Mouse (Mus musculus) intestine, embryonic 14.5 days (tissue): Measurements from ENCODE around the gene Jagn1. TPM values are rescaled to one million over a fixed set of nuclear protein-coding genes. Genes with fewer than 3 reads are reported as not detected.
A peak's percentile ranks its signal among the peaks of the same experiment; 100 is the strongest.

ENCODE experiments used
- ATAC-seq: fragments of 200-750 bp; cut with Nextera tagmentation; replicated peaks from 2 replicates; pipeline ENCODE4 v1.8.0; 2017; ENCODE audit warnings: low read depth, moderate number of reproducible peaks, moderate TSS enrichment, moderate library complexity; ENCODE audit not compliant: low FRiP score, low TSS enrichment
- DNase-seq: peaks from one replicate; pipeline ENCODE4 v3.0.0-alpha.2; 2018; ENCODE audit warnings: low spot score
- H3K27ac ChIP-seq: fragments of 300-500 bp; sonication (generic); 2 replicates; pipeline ENCODE4 v1.5.1; 2014; ENCODE audit warnings: low read depth, mild to moderate bottlenecking, control low read depth
- H3K27me3 ChIP-seq: fragments of 300-500 bp; sonication (generic); replicated peaks from 2 replicates; pipeline ENCODE4 v1.6.1; 2014; ENCODE audit warnings: low read length, control low read depth; ENCODE audit not compliant: control insufficient read depth, insufficient read depth
- H3K36me3 ChIP-seq: fragments of 300-500 bp; sonication (generic); 2 replicates; pipeline ENCODE4 v1.6.1; 2014; ENCODE audit warnings: low read length, control low read depth; ENCODE audit not compliant: control insufficient read depth, insufficient read depth
- H3K4me1 ChIP-seq: fragments of 300-500 bp; sonication (generic); replicated peaks from 2 replicates; pipeline ENCODE4 v1.6.1; 2014; ENCODE audit warnings: low read length, control low read depth, mixed read lengths; ENCODE audit not compliant: control insufficient read depth, insufficient read depth
- H3K4me2 ChIP-seq: fragments of 300-500 bp; sonication (generic); 2 replicates; pipeline ENCODE4 v1.6.1; 2014; ENCODE audit warnings: low read length
- H3K4me3 ChIP-seq: fragments of 300-500 bp; sonication (generic); 2 replicates; pipeline ENCODE4 v1.5.1; 2014; ENCODE audit warnings: low read depth, low read length, control low read depth, mixed read lengths
- H3K9ac ChIP-seq: fragments of 300-500 bp; sonication (generic); 2 replicates; pipeline ENCODE4 v1.6.1; 2014; ENCODE audit warnings: mild to moderate bottlenecking, low read length
- H3K9me3 ChIP-seq: fragments of 300-500 bp; sonication (generic); 2 replicates; pipeline ENCODE4 v1.6.1; 2016; ENCODE audit warnings: low read length, control low read depth; ENCODE audit not compliant: control insufficient read depth
- WGBS: fragments of 180-500 bp; shearing (Covaris S2); extraction: QIAGEN DNeasy Blood & Tissue Kit; methylation state at CpG from one replicate; pipeline ENCODE4 v1.1.7; 2014; 5-methylcytosine and 5-hydroxymethylcytosine counted together
- polyA plus RNA-seq: library from polyadenylated mRNA; unstranded; fragments of >200 nt; fragmentation: Nextera tagmentation; extraction: Ambion mirVana; gene quantifications from 2 replicates; pipeline ENCODE4 v1.2.1, GENCODE M21; 2014

Jagn1 gene
- polyA plus RNA-seq, 1 experiment from 2014 or later: 80.0 TPM

- Histone ChIP-seq H3K4me3 (no peak within 1 kb of the TSS), H3K36me3 (no peaks in the 10 kb centered on the region), H3K27me3 (no peaks in the 10 kb centered on the region), H3K9me3 (no peaks in the 10 kb centered on the region), H3K9ac (no peak within 1 kb of the TSS), H3K27ac (no peak within 1 kb of the TSS), H3K4me2 (no peak within 1 kb of the TSS; the same call in 1 of the 2 replicates), H3K4me1 (no peaks in the 10 kb centered on the region)
- WGBS: 55% methylated on average over 10 of the region's 10 CpGs
- no peak for ATAC-seq
- no peak for DNase-seq
Observed at GRCm38 (mm10) chr6:113457952-113458534, 15.7 kb downstream of the Jagn1 start, which contains the start of gene Il17re. Gene Il17re, plus strand, starts transcription at chr6:113458484.

DNA sequence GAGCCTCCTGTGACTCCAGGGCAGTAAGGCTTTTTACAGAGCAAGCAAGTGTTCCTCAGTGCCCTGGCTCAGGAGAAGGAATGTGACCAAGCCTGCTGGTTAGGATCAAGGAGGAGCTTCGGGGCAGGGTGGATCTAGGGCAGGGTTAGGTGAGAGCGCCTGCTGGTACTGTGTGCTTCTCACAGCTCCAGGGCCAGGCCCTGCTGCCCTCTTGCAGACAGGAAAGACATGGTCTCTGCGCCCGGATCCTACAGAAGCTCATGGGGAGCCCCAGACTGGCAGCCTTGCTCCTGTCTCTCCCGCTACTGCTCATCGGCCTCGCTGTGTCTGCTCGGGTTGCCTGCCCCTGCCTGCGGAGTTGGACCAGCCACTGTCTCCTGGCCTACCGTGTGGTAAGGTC lies 16.3 kb downstream of the Jagn1 start:
- H3K9me3 ChIP-seq: no peaks in the 10 kb centered on the region
- WGBS: 48% methylated on average over 10 of the region's 10 CpGs
- DNase-seq (no peak), ATAC-seq (peak; percentile 85)
- H3K9ac ChIP-seq: no peak overlapping the region
- no peaks in the 10 kb centered on the region for H3K27me3 ChIP-seq
- no peak overlapping the region; the same call in 1 of the 2 replicates for H3K4me2 ChIP-seq
- no peak overlapping the region for H3K4me3 ChIP-seq
- no peak overlapping the region for H3K27ac ChIP-seq
- H3K4me1 ChIP-seq: no peaks in the 10 kb centered on the region
- H3K36me3 ChIP-seq: no peaks in the 10 kb centered on the region

DNA sequence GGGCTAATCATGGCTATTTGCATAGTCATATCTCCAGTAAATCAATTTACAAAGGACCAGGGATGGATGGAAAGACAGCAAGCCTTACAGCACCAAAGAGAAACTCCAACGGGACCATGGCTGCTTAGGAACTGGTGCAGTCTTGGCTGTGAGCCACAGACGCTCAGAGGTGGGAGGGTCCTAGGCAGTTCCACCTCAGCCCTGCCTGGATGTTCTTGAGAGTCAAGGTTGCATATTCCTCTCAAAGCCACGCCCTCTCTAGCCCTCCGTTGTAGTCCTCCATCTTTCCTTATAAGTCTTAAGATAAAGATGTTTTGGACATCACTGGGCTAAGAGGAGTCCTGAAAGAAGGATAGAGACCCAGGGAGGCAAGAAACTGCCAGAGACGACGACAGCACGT lies 21.7 kb downstream of the Jagn1 start:
- H3K27ac ChIP-seq: no peak overlapping the region
- WGBS: 68% methylated on average over 7 of the region's 7 CpGs

DNA sequence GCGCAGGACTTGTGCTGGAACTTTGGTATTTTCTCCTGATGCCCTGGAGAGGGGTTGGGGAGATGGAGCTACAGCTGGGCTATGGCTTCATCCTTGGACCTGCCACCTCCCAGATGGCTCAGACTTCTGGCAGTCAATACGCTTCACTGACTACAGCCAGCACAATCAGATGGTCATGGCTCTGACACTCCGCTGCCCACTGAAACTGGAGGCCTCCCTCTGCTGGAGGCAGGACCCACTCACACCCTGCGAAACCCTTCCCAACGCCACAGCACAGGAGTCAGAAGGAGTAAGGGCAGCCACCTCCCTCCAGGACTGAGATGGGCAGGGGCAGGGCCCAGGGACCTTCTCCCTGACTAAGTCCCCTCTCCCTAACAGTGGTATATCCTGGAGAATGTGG lies 23.2 kb downstream of the Jagn1 start:
- Histone ChIP-seq H3K4me3 (no peak overlapping the region), H3K4me2 (no peak overlapping the region), H3K9ac (no peak overlapping the region), H3K9me3 (no peaks in the 10 kb centered on the region), H3K4me1 (0 out of 2 replicates have a peak, but pooled peaks cover 4% of the 10 kb centered on the region), H3K27me3 (0 out of 2 replicates have a peak, but pooled peaks cover 5% of the 10 kb centered on the region), H3K27ac (no peak overlapping the region), H3K36me3 (no peaks in the 10 kb centered on the region)
- WGBS: 64% methylated on average over 5 of the region's 5 CpGs
- DNase-seq: no peak
- ATAC-seq: no peak

More for the DNA sequence above, 21.7 kb downstream of the Jagn1 start:
- Histone ChIP-seq H3K27me3 (no peaks in the 10 kb centered on the region), H3K4me3 (no peak overlapping the region), H3K9me3 (no peaks in the 10 kb centered on the region), H3K9ac (no peak overlapping the region), H3K36me3 (no peaks in the 10 kb centered on the region), H3K4me1 (0 out of 2 replicates have a peak, but pooled peaks cover 2% of the 10 kb centered on the region), H3K4me2 (no peak overlapping the region)
- no peak for ATAC-seq
- DNase-seq: no peak

DNA sequence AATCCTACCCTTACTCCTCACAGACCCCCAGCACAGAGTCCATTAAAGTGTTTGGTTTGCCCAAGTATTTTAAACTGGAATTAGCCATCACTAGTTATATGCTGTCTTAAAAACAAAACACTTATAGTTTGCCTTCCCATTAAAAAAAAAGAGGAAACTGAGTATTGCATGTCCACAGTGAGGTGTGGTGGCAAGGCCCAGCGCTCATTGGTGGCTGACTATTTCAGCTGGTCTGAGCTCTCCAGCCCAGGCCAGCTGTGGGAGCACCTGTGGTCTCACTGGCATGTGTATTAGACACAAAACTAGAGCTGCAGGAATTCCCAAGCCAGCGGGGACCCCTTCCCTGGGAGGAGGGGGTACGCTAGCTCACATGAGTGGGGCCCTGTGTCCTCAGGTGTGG lies 26.1 kb downstream of the Jagn1 start:
- Histone ChIP-seq H3K9me3 (no peaks in the 10 kb centered on the region), H3K27ac (no peak overlapping the region), H3K27me3 (0 out of 2 replicates have a peak, but pooled peaks cover 9% of the 10 kb centered on the region), H3K4me2 (no peak overlapping the region), H3K4me3 (no peak overlapping the region), H3K4me1 (0 out of 2 replicates have a peak, but pooled peaks cover 16% of the 10 kb centered on the region), H3K9ac (no peak overlapping the region), H3K36me3 (no peaks in the 10 kb centered on the region)
- WGBS: 84% methylated on average over 3 of the region's 3 CpGs
- no peak for DNase-seq
- ATAC-seq: no peak

- Histone ChIP-seq H3K9ac (peak overlapping the region; percentile 31; the same call in 1 of the 2 replicates), H3K4me2 (peak overlapping the region; percentile 65), H3K27ac (no peak overlapping the region), H3K27me3 (0 out of 2 replicates have a peak, but pooled peaks cover 9% of the 10 kb centered on the region), H3K36me3 (no peaks in the 10 kb centered on the region), H3K9me3 (no peaks in the 10 kb centered on the region), H3K4me1 (0 out of 2 replicates have a peak, but pooled peaks cover 16% of the 10 kb centered on the region), H3K4me3 (peak overlapping the region; percentile 27)
- ATAC-seq: peak; percentile 59
- peak; percentile 83 for DNase-seq
- WGBS: 8% methylated on average over 9 of the region's 9 CpGs
Observed at GRCm38 (mm10) chr6:113469021-113469420, 26.7 kb downstream of the Jagn1 start.

GRCm38 (mm10) chr6:113469432-113469831 lies 27.1 kb downstream of the Jagn1 start:
- H3K9ac ChIP-seq: peak overlapping the region; percentile 31
- peak overlapping the region; percentile 27 for H3K4me3 ChIP-seq
- 0 out of 2 replicates have a peak, but pooled peaks cover 16% of the 10 kb centered on the region for H3K4me1 ChIP-seq
- H3K27me3 ChIP-seq: 0 out of 2 replicates have a peak, but pooled peaks cover 9% of the 10 kb centered on the region
- DNase-seq (peak; percentile 93), ATAC-seq (peak; percentile 60)
- no peaks in the 10 kb centered on the region for H3K36me3 ChIP-seq
- whole genome bisulfite sequencing: 2% methylated on average over 31 of the region's 31 CpGs
- H3K4me2 ChIP-seq: peak overlapping the region; percentile 65
- H3K27ac ChIP-seq: no peak overlapping the region
- no peaks in the 10 kb centered on the region for H3K9me3 ChIP-seq

- WGBS: 24% methylated on average over 12 of the region's 12 CpGs
- ATAC-seq (peak; percentile 45; the same call in 1 of the 2 replicates), DNase-seq (peak; percentile 63)
- H3K36me3 ChIP-seq: no peaks in the 10 kb centered on the region
- no peaks in the 10 kb centered on the region for H3K9me3 ChIP-seq
- peak within 1 kb of the TSS; percentile 45 for H3K4me2 ChIP-seq
- H3K4me1 ChIP-seq: 0 out of 2 replicates have a peak, but pooled peaks cover 16% of the 10 kb centered on the region
- no peak within 1 kb of the TSS for H3K27ac ChIP-seq
- H3K9ac ChIP-seq: peak within 1 kb of the TSS; percentile 29; the same call in 1 of the 2 replicates
- H3K4me3 ChIP-seq: peak within 1 kb of the TSS; percentile 12; the same call in 1 of the 2 replicates
- H3K27me3 ChIP-seq: 0 out of 2 replicates have a peak, but pooled peaks cover 9% of the 10 kb centered on the region
Observed at GRCm38 (mm10) chr6:113471297-113471936, 29.0 kb downstream of the Jagn1 start, which contains the start of gene Il17rc. Gene Il17rc, plus strand, starts transcription at chr6:113471427.
